Mouse (Mus musculus): ENCODE data around the gene Adam23.

- TF ChIP-seq EP300 (IDR thresholded peaks at IDR 0.05; ENCODE audit: low read length) (no peak), POLR2A (IDR thresholded peaks at IDR 0.05; ENCODE audit: low read depth, low read length) (no peak)
Measured at GRCm38 (mm10) chr1:63473272-63473671, 27.6 kb downstream of the Adam23 start.

All from CH12.LX (cell line).